Mouse (Mus musculus): Measurements from ENCODE around the gene Cfl1.

DNA sequence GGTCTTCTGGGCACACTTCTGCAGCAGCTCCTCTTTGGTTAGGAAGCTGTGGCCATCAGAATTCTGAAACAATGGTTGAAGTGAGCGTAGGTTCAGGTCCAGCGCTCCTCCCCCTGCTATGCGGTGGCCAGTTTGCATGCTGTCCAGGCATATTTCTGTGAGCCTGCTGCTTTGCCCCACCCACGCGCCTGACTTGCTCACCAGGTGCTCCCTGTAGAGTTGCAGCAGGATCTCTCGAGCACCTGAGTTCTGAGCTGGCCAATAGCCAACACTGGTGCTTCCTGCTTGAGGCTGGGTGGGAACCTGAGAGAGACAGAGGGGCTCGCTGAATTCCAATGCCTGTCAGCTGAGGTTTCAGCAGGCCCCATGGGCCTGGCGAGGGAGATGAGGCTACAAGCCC, 4.0 kb upstream of the Cfl1 start:
- TF ChIP-seq POLR2A (IDR thresholded peaks at IDR 0.05; ENCODE audit: borderline replicate concordance, control insufficient read depth, low read depth, low read length) (no peak), CTCF (IDR thresholded peaks at IDR 0.05; ENCODE audit: control insufficient read depth, insufficient read depth, low read length) (no peak)

All from bone marrow, adult 2 months (tissue).